Mouse (Mus musculus): Measurements from ENCODE around the gene Mgat2.

GRCm38 (mm10) chr12:69235782-69236181 is 51.8 kb downstream of the Mgat2 start:
- TF ChIP-seq CTCF (IDR thresholded peaks at IDR 0.05; ENCODE audit: low read depth): no peak
- no peak for TF ChIP-seq EP300 (optimal IDR thresholded peaks at IDR 0.05)
